Mouse (Mus musculus) limb, embryonic 13.5 days (tissue): ENCODE measurements at regions not wholly inside any gene's neighbourhood (a gene's known extent, or its start where the extent isn't known, plus 50 kb on each side); places are given as distances from the start of the nearest gene placed in this dataset.
A peak's percentile ranks its signal among the peaks of the same experiment; 100 is the strongest.

Experiments used
- ATAC-seq: fragments of 200-750 bp; cut with Nextera tagmentation; 2 replicates; pipeline ENCODE4 v1.8.0; 2017; ENCODE audit warnings: low read depth, moderate number of reproducible peaks, moderate TSS enrichment; ENCODE audit not compliant: low FRiP score
- H3K27ac ChIP-seq: fragments of 300-500 bp; sonication (generic); 2 replicates; pipeline ENCODE4 v1.5.1; 2015; ENCODE audit warnings: inconsistent platforms, mild to moderate bottlenecking, moderate library complexity
- H3K27me3 ChIP-seq: fragments of 300-500 bp; sonication (generic); 2 replicates; pipeline ENCODE4 v1.6.1; 2015; ENCODE audit warnings: mild to moderate bottlenecking, inconsistent platforms
- H3K36me3 ChIP-seq: fragments of 300-500 bp; sonication (generic); 2 replicates; pipeline ENCODE4 v1.6.1; 2015; ENCODE audit warnings: inconsistent platforms, mild to moderate bottlenecking, moderate library complexity
- H3K4me1 ChIP-seq: fragments of 300-500 bp; sonication (generic); 2 replicates; pipeline ENCODE4 v1.6.1; 2015; ENCODE audit warnings: inconsistent platforms
- H3K4me2 ChIP-seq: fragments of 300-500 bp; sonication (generic); replicated peaks from 2 replicates; pipeline ENCODE4 v1.6.1; 2015; ENCODE audit warnings: inconsistent platforms, mild to moderate bottlenecking, moderate library complexity
- H3K4me3 ChIP-seq: fragments of 300-500 bp; sonication (generic); 2 replicates; pipeline ENCODE4 v1.5.1; 2015; ENCODE audit warnings: moderate library complexity, mild to moderate bottlenecking, inconsistent platforms
- H3K9ac ChIP-seq: fragments of 300-500 bp; sonication (generic); 2 replicates; pipeline ENCODE4 v1.6.1; 2015; ENCODE audit warnings: mild to moderate bottlenecking, inconsistent platforms
- H3K9me3 ChIP-seq: fragments of 300-500 bp; sonication (generic); 2 replicates; pipeline ENCODE4 v1.6.1; 2016; ENCODE audit warnings: inconsistent platforms
- WGBS: fragments of 180-500 bp; shearing (Covaris S2); methylation state at CpG from one replicate; pipeline ENCODE4 v1.1.7; 2015; 5-methylcytosine and 5-hydroxymethylcytosine counted together

DNA sequence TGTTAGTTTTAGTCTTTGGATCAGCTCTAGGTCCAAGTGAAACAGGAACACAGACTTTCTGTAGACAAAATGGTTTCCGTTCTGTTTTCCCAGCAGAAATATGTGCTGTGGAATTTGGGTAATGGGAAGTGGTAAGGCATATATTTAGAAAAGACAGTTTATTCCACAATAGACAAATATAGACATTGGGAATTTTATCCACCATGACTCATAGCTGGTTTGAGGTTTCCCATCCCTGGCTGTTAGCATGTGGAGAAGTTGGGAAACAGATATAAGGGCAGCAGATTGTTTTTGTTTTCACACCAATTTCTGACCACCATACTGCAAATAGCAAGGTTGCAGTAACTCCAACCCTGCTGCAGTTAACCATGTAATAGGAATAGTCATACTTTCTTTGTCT lies 385.0 kb upstream of the Adam34 start:
- no peaks in the 10 kb centered on the region for H3K9me3 ChIP-seq
- H3K27ac ChIP-seq: no peak overlapping the region
- no peak overlapping the region for H3K4me2 ChIP-seq
- H3K4me1 ChIP-seq: no peaks in the 10 kb centered on the region
- ATAC-seq: no peak
- no peak overlapping the region for H3K4me3 ChIP-seq
- no peaks in the 10 kb centered on the region for H3K27me3 ChIP-seq
- WGBS: 85% methylated on average over 1 of the region's 1 CpGs
- no peak overlapping the region for H3K9ac ChIP-seq
- H3K36me3 ChIP-seq: no peaks in the 10 kb centered on the region

DNA sequence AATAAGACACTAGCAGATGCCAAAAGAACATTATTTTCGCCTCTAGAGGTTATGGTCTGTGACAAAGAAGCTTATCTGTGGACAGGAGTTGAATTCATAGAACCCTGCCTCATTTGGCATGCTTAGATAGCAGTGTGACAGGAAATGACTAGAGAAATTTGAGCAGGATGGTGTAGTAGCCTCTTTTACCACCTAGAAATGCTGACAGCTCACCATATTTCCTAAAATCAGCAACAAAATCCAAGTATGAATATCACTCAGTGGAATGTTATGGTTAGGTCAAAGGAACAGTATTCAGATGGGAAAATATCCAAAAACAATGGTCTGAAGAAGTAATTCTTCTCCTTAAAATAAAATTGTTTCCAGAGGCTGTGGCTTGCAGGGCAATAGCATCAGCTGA lies 383.6 kb upstream of the Adam34 start:
- no peak for ATAC-seq
- WGBS: 71% methylated on average over 1 of the region's 1 CpGs
- Histone ChIP-seq H3K9ac (no peak overlapping the region), H3K4me3 (no peak overlapping the region), H3K9me3 (no peaks in the 10 kb centered on the region), H3K4me2 (no peak overlapping the region), H3K27me3 (no peaks in the 10 kb centered on the region), H3K36me3 (no peaks in the 10 kb centered on the region), H3K27ac (no peak overlapping the region), H3K4me1 (no peaks in the 10 kb centered on the region)

DNA sequence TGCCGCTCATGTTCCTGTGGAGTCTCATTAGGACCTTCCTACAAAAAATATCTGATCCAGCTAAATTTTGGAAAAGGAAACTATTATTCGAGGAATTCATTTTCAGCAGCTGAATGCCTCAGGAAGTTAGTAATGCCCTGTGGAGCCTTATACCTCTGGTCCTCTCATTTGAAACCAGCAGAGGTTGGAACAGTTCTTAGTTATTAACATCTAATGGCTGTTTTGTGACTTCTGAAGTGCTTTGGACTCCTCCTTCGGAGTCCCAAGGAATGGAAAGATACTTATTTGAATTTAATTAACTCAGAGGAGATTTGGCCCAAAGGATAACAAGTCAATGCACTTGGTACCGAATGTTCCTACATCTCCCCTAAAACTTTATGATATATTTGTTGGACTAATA lies 372.2 kb upstream of the Adam34 start:
- ATAC-seq: peak; percentile 72; the same call in 1 of the 2 replicates
- 47% methylated on average over 4 of the region's 4 CpGs for WGBS
- Histone ChIP-seq H3K27me3 (no peaks in the 10 kb centered on the region), H3K9me3 (no peaks in the 10 kb centered on the region), H3K4me2 (no peak overlapping the region), H3K4me3 (no peak overlapping the region), H3K36me3 (no peaks in the 10 kb centered on the region), H3K9ac (no peak overlapping the region), H3K27ac (no peak overlapping the region), H3K4me1 (0 out of 2 replicates have a peak, but pooled peaks cover 8% of the 10 kb centered on the region)

DNA sequence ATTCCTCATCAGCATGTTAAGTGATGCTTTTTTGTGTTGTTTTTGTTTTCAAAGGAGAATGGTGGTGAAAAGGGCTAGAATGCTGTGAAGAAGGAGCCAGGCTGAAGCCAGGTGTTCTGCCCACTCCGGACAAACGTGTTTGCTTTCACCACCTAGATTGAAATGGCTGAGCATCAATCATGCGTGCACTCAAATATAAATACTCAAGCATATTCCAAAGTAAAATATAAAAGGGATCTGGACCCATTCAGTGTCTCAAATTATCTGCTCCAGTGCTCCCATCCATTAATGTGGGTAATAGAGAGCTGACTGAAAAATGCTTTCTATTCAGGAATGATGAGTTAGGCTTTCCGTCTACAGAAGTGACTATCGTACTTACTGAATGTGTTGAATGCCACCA lies 349.0 kb upstream of the Adam34 start:
- 64% methylated on average over 5 of the region's 5 CpGs for WGBS
- no peak for ATAC-seq
- Histone ChIP-seq H3K9me3 (no peaks in the 10 kb centered on the region), H3K4me2 (no peak overlapping the region), H3K9ac (no peak overlapping the region), H3K4me3 (no peak overlapping the region), H3K4me1 (no peaks in the 10 kb centered on the region), H3K36me3 (no peaks in the 10 kb centered on the region), H3K27me3 (no peaks in the 10 kb centered on the region), H3K27ac (no peak overlapping the region)

DNA sequence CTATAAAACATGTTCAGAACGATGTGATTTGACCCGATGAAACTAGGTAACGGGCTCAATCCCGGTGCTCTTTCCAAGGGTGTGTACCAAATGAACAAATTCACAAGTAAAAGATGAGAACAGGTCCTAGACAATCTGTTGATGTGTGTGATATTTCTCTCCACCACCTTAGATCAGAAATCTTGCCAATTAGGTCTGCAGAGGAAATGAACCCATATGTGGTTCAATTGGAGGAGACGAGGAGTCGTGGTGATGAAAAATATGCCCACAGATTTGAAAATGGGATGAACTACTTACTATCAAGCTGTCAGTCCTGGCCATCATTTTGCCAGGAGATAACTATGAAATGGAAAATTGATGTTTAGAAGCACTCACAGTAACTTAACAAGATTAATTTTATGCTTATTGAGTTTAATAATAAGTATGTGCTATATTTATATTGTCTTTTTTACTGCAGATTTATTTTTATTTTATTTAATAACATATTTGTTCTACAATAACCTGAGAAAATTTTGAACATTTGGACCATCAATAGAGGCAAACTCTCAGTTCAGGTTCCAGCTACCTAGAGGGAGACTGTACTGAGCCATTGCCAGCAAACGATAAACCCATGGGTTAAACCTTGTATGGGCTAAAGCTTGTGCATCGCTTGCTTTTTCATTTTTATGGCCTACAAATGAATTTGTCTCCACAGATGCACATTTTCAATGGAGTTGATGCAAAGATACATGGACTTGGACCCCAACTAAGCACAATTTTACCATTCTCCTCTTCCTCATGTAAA lies 332.9 kb upstream of the Adam34 start:
- Histone ChIP-seq H3K4me1 (no peaks in the 10 kb centered on the region), H3K9me3 (no peaks in the 10 kb centered on the region), H3K4me2 (no peak overlapping the region), H3K27ac (no peak overlapping the region), H3K27me3 (no peaks in the 10 kb centered on the region), H3K4me3 (no peak overlapping the region), H3K9ac (no peak overlapping the region), H3K36me3 (no peaks in the 10 kb centered on the region)
- 78% methylated on average over 8 of the region's 8 CpGs for WGBS
- ATAC-seq: no peak

DNA sequence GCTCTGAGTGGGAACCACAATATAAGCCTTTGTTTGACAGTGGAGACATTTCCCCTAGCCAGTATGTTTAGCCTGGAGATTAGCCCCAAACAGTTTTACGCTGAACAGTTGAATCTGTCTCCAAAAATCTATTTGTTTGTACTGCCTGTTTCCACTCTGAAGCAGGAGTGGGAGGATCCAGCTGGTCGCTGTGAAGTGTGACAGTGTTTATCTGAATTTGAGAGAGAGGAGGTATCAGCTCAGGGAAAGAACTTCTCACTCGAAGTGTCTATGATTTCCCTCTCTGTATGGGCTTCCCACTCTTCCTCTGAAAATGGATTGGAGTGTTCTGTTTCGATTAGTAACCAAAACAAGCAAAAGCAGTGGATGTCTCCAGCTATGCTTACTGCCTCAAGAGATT lies 324.4 kb upstream of the Adam34 start:
- Histone ChIP-seq H3K4me3 (no peak overlapping the region), H3K27ac (no peak overlapping the region), H3K9me3 (0 out of 2 replicates have a peak, but pooled peaks cover 2% of the 10 kb centered on the region), H3K27me3 (no peaks in the 10 kb centered on the region), H3K36me3 (no peaks in the 10 kb centered on the region), H3K4me2 (no peak overlapping the region), H3K9ac (no peak overlapping the region), H3K4me1 (no peaks in the 10 kb centered on the region)
- no peak for ATAC-seq
- WGBS: 60% methylated on average over 4 of the region's 4 CpGs

DNA sequence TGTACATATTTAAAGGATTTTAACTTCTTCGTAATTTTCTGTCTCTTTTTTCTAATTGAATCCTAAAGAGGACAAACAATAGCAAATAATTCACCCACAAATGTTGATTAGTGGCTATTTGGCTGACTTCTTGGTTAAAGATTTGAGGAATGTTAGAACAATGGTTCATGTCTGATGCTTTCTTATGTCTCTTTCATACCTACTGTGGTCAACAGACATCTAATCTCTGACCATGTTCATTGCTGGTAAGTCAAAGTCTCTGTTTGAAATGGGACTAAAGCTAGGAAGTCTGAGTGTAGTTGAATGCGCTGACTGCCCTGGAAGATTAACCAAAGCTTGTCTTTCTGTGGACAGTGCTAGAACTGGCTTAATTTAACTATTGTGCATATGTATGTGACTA lies 321.5 kb upstream of the Adam34 start:
- Histone ChIP-seq H3K4me3 (no peak overlapping the region), H3K4me2 (no peak overlapping the region), H3K27ac (no peak overlapping the region), H3K9me3 (0 out of 2 replicates have a peak, but pooled peaks cover 2% of the 10 kb centered on the region), H3K36me3 (no peaks in the 10 kb centered on the region), H3K27me3 (no peaks in the 10 kb centered on the region), H3K9ac (no peak overlapping the region), H3K4me1 (no peaks in the 10 kb centered on the region)
- ATAC-seq: no peak
- 93% methylated on average over 2 of the region's 2 CpGs for WGBS

DNA sequence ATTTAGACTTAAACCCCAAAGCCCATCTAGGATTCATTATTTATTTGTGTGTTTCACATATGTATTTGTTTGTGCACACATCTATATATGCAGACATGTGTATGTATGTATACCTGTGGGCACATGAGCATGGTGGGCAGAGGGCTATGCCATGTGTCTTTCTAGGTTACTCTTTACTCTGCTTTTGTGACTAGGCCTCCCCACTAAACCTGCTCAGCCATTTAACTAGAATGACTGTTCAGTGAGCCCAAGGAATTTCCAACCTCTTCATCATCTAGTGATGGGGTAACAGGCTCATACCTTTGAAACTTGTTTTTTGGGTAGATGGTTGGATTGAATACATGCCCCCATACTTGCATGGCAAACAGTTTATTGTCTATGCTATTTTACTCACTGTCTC lies 321.1 kb upstream of the Adam34 start:
- no peak overlapping the region for H3K4me3 ChIP-seq
- H3K4me2 ChIP-seq: no peak overlapping the region
- no peak for ATAC-seq
- H3K9me3 ChIP-seq: 0 out of 2 replicates have a peak, but pooled peaks cover 2% of the 10 kb centered on the region
- no peak overlapping the region for H3K27ac ChIP-seq
- no peaks in the 10 kb centered on the region for H3K27me3 ChIP-seq
- H3K36me3 ChIP-seq: no peaks in the 10 kb centered on the region
- H3K4me1 ChIP-seq: no peaks in the 10 kb centered on the region
- no peak overlapping the region for H3K9ac ChIP-seq

DNA sequence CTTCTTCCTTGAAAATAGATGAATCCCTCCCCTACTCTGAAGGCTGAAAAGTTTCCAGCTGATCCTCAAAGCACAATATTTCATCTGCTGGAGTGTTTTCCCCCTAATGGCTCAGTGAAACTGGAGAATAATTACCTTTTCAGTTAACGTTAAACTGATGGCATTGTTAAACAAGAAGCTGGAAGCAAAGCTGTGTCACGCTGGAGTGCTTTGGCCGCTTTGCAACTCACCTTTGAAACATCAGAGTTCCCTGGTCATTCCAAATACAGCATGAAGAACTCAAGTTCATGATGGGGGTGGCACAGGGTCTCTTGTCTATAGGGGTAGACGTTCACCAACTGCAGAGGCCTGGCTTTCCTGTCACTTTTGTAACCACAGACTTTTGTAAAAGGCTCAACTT lies 317.9 kb upstream of the Adam34 start:
- ATAC-seq: no peak
- Histone ChIP-seq H3K27ac (no peak overlapping the region), H3K4me3 (no peak overlapping the region), H3K9me3 (no peaks in the 10 kb centered on the region), H3K36me3 (no peaks in the 10 kb centered on the region), H3K9ac (no peak overlapping the region), H3K4me2 (no peak overlapping the region), H3K4me1 (no peaks in the 10 kb centered on the region), H3K27me3 (no peaks in the 10 kb centered on the region)
- 35% methylated on average over 4 of the region's 4 CpGs for WGBS

DNA sequence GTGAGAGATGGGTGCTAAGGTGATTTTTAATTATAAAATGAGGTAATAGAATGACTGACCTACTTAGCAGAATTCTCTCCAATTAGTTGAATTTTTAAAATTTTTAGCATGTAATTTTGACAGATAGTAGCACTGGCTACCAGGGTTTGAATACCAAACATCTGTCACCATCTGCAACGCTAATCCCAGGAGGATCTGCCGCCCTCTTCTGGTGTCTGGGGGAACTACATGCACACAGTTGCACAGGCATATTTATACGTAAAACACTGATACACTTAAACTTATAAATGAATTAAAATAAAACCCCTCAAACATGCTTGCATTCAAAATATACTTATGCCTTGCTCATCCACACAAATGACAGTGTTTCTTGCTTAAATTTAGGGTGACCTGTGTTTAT lies 316.1 kb upstream of the Adam34 start:
- ATAC-seq: no peak
- Histone ChIP-seq H3K27me3 (no peaks in the 10 kb centered on the region), H3K9ac (no peak overlapping the region), H3K4me3 (no peak overlapping the region), H3K27ac (no peak overlapping the region), H3K9me3 (no peaks in the 10 kb centered on the region), H3K4me2 (no peak overlapping the region), H3K36me3 (no peaks in the 10 kb centered on the region), H3K4me1 (no peaks in the 10 kb centered on the region)
- 32% methylated on average over 3 of the region's 3 CpGs for WGBS

DNA sequence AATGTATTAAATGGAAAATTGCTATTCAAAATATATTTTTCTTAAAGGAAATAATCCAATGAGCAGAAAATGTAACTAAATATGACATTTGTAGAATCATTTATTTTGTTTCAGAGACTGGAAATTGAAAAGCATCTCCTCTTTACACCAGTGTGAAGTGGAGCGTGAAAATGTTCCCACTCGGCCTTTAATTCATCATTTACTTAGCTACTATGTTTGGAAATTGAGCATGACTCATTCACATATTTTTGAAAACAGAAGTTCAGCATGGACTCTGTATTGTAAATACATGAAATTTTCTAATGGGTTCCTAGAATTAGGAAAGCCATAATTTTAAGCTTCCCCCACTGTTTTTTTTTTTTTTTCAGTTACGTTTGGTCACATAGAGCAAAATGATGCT lies 314.2 kb upstream of the Adam34 start:
- H3K9me3 ChIP-seq: no peaks in the 10 kb centered on the region
- no peaks in the 10 kb centered on the region for H3K36me3 ChIP-seq
- no peaks in the 10 kb centered on the region for H3K4me1 ChIP-seq
- no peaks in the 10 kb centered on the region for H3K27me3 ChIP-seq
- no peak for ATAC-seq
- H3K27ac ChIP-seq: no peak overlapping the region
- no peak overlapping the region for H3K4me3 ChIP-seq
- WGBS: 83% methylated on average over 3 of the region's 3 CpGs
- no peak overlapping the region for H3K4me2 ChIP-seq
- H3K9ac ChIP-seq: no peak overlapping the region
